Mouse (Mus musculus) CH12.LX (cell line): ENCODE measurements at regions not wholly inside any gene's neighbourhood (a gene's known extent, or its start where the extent isn't known, plus 50 kb on each side); places are given as distances from the start of the nearest gene placed in this dataset.

Experiments
- CTCF ChIP-seq, 2 experiments: IDR thresholded peaks in 1 of 2; conservative IDR thresholded peaks in 1 of 2; 2 replicates each; pipeline ENCODE4 v1.5.1; 2011 to 2012; ENCODE audit warnings: low read depth in 2 of 2, low read length in 2 of 2, improper control_type of control experiment in 1 of 2, inconsistent platforms in 1 of 2, mild to moderate bottlenecking in 1 of 2, moderate library complexity in 1 of 2
- EP300 ChIP-seq: IDR thresholded peaks from 2 replicates; pipeline ENCODE4 v1.6.1; 2011; ENCODE audit warnings: low read length, improper control_type of control experiment
- JUND ChIP-seq: conservative IDR thresholded peaks from 2 replicates; pipeline ENCODE4 v1.6.1; 2011; ENCODE audit warnings: low read depth, low read length, improper control_type of control experiment
- MAFK ChIP-seq: IDR thresholded peaks from 2 replicates; pipeline ENCODE4 v1.6.1; 2011; ENCODE audit warnings: low read length, improper control_type of control experiment; ENCODE audit not compliant: insufficient replicate concordance
- TCF12 ChIP-seq: IDR thresholded peaks from 2 replicates; pipeline ENCODE4 v1.6.1; 2014; ENCODE audit warnings: low read depth, mild to moderate bottlenecking, inconsistent platforms, low read length, improper control_type of control experiment
- ZC3H11A ChIP-seq: IDR thresholded peaks from 2 replicates; pipeline ENCODE4 v1.6.1; 2012; ENCODE audit warnings: low read depth, mild to moderate bottlenecking, inconsistent platforms, low read length, improper control_type of control experiment

- TF ChIP-seq TCF12 (no peak), CTCF (conservative IDR thresholded peaks at IDR 0.05 in 1 of 2, IDR thresholded peaks at IDR 0.05 in 1 of 2; ENCODE audit: low read depth in 2 of 2, low read length in 2 of 2) (no peak), EP300 (no peak), ZC3H11A (no peak), MAFK (no peak), JUND (no peak)
Observed at GRCm38 (mm10) chr7:113148700-113149099, 58.6 kb upstream of the Arntl start.
